Mouse (Mus musculus) bone marrow macrophage, adult 2 months (primary cell): ENCODE measurements around the gene Adipor2.

Experiments
- CTCF ChIP-seq: IDR thresholded peaks from 2 replicates; pipeline ENCODE4 v1.5.1; 2012; ENCODE audit warnings: low read depth, mild to moderate bottlenecking, low read length, moderate library complexity
- POLR2A ChIP-seq: IDR thresholded peaks from 2 replicates; pipeline ENCODE4 v1.6.1; 2012; ENCODE audit warnings: mild to moderate bottlenecking, low read depth, low read length, borderline replicate concordance

GRCm38 (mm10) chr6:119312381-119312780 lies 105.1 kb downstream of the Adipor2 start:
- TF ChIP-seq CTCF (no peak), POLR2A (no peak)
